Mouse (Mus musculus): ENCODE measurements around the gene Defb26.
A peak's percentile ranks its signal among the peaks of the same experiment; 100 is the strongest.

Defb26 gene

DNA sequence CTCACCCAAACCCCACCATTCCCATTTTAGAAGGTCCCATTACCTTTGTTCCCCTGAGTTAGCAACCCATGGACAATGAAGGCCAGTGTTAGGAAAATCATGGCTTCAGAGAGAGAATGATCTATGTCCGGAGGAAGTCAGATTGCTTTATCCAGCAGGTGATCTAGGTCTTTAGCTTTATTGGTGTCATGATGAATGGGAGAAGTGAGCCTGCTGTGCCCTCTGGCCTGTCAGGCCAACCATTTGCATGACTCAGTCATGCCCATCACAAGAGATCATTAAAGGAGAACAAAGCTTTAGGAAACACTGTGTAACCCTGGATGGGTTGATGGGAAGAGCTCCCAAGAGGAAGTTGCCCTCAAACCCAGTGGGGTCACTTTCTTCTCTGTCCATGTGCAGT, at the start of gene Defb26:
TSS of gene Defb26 (minus strand) at position 101 of the 400 bp plus-strand sequence.
- no peak for DNase-seq (ENCODE audit: inconsistent ontology term)

DNA sequence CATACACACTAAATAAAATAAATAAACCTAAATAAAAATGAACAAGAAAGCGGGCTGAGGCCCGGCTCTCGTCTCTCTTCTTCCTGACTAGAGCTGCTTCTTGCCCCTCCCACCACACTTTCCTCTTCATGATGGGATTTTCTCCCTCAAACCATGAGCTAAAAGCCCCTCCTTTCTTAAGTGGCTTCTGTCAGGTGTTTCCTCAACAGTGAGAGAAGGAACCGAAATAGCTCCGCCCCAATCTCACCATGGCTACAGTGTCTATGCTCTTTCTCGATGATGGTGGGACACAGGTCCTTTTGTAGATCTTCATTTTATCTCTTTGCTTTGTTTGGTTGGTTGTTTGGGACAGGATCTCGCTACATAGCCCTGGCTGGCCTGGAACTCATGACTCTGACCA, 45.2 kb upstream of the Defb26 start:
- no peak for DNase-seq (ENCODE audit: inconsistent ontology term)

- DNase-seq (ENCODE audit: inconsistent ontology term), result peak; percentile 65
Observed at GRCm38 (mm10) chr2:152553774-152554423, 42.4 kb upstream of the Defb26 start.

- no peak for DNase-seq (ENCODE audit: inconsistent ontology term)
Observed at GRCm38 (mm10) chr2:152548124-152548523, 36.6 kb upstream of the Defb26 start.

DNA sequence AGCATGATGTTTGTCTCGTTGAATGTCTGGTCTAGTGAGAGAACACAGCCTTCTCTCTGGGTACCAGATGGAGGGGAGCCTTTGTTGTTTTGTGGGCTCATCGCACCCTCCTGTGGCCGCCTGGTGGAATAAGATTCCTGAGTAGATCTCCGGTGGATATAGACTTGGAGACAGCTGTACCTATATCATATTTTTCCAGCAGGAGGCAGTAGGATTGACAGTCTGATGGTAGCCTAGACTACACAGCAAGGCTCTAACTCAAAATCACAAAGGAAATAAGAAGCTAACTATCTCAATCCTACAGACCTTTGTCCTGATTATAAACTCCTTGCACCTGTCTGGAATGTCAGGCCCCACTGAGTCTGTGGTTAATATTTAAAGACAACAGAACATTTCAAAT, 33.2 kb upstream of the Defb26 start:
- DNase-seq (ENCODE audit: inconsistent ontology term), result peak; percentile 63

DNA sequence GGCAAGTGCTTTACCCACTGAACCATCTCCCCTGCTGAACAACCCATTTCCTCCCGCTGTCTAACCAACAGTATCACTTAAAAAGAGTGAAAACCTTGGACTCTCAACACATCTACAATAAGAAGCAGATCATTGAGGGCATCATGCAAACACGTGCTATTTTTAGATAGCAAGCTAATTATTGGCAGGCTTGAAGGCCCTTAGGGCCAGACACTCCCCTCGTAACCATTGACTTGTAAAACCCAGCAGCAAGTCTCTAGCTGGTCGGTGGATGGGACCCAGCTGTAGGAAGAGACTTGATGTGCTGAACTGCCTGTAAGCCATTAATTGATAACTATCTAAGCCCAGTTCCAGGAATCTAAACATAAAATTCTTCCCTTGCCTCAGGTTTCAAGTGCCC, 32.0 kb upstream of the Defb26 start:
- no peak for DNase-seq (ENCODE audit: inconsistent ontology term)

DNA sequence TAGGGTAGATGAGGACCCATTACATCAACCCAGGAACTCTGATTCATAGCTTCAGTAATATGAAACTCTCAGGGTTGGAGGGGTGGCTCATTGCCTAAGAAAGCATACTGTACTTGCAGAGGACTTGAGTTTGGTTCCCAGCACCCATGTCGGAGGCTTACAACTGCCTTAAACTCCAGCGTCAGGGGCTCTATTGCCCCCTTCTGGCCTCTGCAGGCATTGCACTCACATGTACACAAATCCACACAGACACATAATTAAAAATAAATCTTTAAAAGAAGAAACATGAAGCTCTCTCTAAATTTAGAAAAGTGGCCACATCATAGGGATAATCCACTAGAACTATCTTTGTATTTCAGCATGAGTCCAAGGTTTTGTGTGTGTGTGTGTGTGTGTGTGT, 31.4 kb upstream of the Defb26 start:
- no peak for DNase-seq (ENCODE audit: inconsistent ontology term)

DNA sequence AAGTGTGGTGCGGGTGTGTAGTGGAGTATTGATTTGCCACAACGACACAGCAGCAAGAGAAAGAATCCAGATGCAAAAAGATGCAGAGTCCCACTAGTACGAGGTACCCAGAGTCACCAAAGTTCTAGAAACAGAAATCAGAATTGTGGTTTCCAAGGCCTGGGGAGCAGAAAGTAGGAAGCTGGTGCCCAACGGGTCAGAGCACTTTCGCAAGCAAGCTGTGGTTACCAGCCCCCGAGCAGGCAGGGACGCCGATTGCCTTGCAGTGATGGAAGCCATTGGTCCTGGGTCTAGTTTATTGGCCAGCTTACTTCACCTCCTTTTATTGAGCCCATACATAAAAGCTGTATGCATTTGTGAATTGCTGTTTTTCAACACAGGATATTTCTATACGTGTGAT, 30.5 kb upstream of the Defb26 start:
- DNase-seq (ENCODE audit: inconsistent ontology term), result no peak

- no peak for DNase-seq (ENCODE audit: inconsistent ontology term)
Observed at GRCm38 (mm10) chr2:152539944-152540710, 28.6 kb upstream of the Defb26 start, which contains the start of gene Defb29. Gene Defb29 (minus strand): TSS chr2:152540098.

DNA sequence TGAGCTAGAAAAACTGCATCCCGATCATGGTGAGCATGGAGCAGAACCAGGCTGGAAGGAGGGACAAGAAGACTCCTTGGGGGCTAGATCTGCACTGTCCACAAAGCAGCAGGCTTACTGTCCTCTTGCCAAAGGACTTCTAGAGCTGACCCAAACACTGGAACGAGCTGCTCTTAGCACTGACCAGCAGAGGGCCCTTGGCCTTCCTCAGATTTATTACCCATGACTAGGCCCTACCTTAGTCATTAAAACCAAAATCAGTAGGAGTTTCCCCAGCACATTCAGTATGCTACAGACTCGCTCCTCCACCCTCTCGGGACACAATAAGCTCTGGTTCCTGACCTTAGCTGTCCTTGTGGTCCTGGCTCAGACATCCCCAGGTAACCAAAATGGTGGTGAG, 6.5 kb upstream of the Defb26 start, which contains the start of gene Defb28:
TSS of gene Defb28 (plus strand) at position 275 of the 400 bp plus-strand sequence.
- DNase-seq (ENCODE audit: inconsistent ontology term), result no peak

DNA sequence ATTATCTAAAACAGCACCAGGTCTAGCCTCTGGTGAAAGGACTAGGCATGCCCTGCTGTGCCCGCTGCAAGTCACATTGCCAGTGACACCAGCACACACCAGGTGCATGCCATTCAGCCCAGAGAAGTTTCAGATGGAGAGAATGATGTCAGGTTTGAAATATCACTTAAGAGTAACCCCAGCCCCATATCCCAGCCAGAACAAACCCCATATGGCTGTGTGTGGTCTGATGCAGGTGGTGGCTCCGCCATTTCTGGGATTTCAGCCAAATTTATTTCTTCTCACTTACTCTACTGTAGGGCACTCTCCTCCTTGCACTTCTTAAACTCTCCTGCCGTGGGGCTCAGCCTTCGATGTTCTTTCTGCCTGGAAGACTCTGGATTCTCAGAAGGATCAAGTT, 4.6 kb upstream of the Defb26 start:
- no peak for DNase-seq (ENCODE audit: inconsistent ontology term)

DNA sequence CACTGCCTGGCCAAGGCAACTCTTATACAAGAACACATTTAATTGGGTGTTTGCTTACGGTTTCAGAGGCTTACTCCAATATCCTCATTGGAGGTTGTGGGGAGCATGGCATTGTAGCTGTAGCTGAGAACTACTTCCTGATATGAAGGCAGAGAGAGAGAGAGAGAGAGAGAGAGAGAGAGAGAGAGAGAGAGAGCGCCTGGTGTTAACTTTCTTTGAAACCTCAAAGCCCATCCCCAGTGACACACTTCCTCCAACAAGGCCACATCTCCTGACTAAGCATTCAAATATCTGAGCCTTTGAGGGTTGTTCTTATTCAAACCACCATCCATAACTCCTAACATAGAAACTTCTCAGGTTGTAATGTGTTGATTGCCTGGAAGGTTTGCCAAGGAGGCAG, 7.5 kb downstream of the Defb26 start:
- no peak for DNase-seq (ENCODE audit: inconsistent ontology term)

- no peak for DNase-seq (ENCODE audit: inconsistent ontology term)
Observed at GRCm38 (mm10) chr2:152500863-152501229, 10.6 kb downstream of the Defb26 start.

GRCm38 (mm10) chr2:152500204-152500862, 11.2 kb downstream of the Defb26 start:
- DNase-seq (ENCODE audit: inconsistent ontology term), result no peak

DNA sequence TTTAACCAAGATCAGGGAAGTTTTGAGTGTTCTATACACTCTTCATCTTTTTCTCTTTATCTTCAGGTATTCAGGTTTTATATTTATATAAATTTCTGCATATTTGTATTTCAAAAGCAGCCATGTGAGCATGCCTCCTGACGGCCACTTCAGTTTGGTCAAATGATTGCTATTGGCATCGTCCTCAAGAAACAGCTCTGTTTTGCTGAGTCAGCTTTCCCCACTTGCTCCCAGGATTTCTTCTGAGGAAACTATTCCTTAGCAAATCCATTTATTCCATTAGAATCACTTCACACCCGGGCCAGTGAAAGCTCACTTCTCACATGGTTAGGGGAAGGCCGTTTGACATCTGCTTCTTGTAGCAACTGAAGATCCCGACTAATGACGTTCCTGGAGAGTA, 13.5 kb downstream of the Defb26 start:
- no peak for DNase-seq (ENCODE audit: inconsistent ontology term)

DNA sequence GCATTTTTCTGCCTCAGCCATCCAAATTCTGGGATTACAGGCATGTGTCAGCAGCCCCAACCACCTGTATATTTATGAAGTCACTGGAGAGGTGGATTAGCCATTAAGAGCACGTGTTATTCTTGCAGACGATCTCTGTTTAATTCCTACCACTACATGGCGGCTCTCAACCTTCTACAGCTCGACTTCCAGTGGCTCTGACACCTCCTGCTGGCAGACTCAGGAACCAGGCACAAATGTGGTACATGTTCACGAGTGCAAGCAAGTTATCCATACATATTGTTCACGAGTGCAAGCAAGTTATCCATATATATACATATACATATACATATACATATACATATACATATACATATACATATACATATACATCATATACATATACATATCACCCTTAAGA, 18.3 kb downstream of the Defb26 start:
- DNase-seq (ENCODE audit: inconsistent ontology term), result no peak

DNA sequence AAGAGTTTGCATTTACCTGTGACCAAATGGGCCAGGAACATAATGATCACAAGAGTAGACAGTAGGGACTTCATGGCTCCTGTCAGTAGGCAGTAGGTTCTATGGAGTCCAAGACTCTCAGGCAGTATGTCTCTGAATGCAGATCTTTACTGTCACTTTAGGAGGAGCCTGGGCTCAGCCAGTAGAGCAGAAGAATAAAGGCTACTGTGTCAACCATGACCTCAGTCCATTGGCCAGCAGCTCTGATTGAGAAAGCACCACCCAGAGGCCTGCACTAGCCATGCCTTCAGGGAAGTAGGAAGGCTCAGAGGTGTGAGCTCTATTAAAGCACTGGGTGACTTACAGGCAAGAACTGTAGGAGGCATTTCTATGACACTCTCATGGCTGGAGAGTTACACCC, 21.5 kb downstream of the Defb26 start, which contains the start of gene Defb22:
TSS of gene Defb22 (minus strand) at position 101 of the 400 bp plus-strand sequence.
- no peak for DNase-seq (ENCODE audit: inconsistent ontology term)

- DNase-seq (ENCODE audit: inconsistent ontology term), result no peak
Observed at GRCm38 (mm10) chr2:152487024-152487423, 24.5 kb downstream of the Defb26 start.

DNA sequence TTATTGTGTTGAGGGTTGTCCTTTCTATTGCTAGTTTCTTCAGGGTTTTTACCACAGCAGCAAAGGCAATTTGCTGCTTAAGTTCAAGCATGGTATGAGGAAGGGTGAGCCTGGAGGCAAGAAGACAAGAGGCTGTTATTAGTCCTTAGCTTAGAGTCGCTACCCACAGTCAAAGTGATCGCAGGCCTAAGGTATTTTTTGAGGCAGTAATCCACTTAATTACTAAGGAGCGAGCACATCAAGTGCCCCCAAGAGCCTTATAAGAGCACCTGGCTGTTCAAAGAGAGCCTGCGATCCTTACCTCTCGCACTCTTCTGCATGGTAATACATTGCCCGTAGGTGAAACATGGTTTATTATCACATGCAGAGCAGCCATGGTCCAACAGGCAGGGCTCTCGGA, 29.8 kb downstream of the Defb26 start:
- DNase-seq (ENCODE audit: inconsistent ontology term), result no peak

GRCm38 (mm10) chr2:152480881-152481280, 30.6 kb downstream of the Defb26 start:
- no peak for DNase-seq (ENCODE audit: inconsistent ontology term)

- no peak for DNase-seq (ENCODE audit: inconsistent ontology term)
Observed at GRCm38 (mm10) chr2:152476763-152477162, 34.7 kb downstream of the Defb26 start, which contains the start of gene Defb20. Gene Defb20 (plus strand): TSS chr2:152477063.

DNA sequence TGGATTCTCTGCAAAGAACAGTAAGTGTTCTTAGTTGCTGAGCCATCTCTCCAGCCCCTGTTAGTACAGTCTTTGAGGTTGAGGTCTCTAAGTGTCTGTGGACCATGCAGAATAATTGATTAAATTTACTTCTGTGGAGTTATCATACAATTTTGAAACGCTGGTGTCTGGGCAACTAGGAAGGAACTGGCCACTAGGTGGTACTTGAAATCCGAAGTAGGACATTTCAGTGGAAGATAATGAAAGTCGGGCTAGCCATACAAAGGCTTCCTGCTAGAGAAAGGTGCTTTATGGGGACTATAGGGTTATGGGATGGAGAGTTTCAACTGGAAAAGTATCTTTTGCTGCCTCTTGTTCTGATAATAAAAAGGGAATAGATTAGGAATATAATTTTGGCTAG, 39.1 kb downstream of the Defb26 start:
- DNase-seq (ENCODE audit: inconsistent ontology term), result no peak

DNA sequence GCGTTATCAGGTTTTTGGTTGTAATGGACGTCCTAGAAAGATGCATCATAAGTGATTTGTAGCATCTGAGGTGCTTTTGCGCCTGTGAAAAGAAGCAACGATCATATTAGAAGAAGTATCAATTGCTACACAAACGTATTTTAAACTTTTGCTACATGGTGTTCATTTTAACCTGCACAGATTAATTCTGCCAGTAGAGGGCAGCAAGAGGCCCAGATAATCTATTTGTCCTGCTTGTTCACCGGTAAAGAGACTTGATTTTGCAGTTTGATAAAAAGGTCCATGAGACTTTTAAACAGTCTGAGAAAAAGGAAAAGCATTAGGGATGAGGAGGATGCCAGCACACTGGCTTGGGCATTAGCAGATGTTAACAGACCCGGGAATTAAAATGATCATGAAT, 40.5 kb downstream of the Defb26 start:
- peak; percentile 11 for DNase-seq (ENCODE audit: inconsistent ontology term)

All from Muller cell, postnatal 12 days (primary cell).